Mouse (Mus musculus) liver, embryonic 11.5 days (tissue): ENCODE measurements around the gene Fam71e1. TPM values are rescaled to one million over a fixed set of nuclear protein-coding genes. Genes with fewer than 3 reads are reported as not detected.

Experiments
- ATAC-seq: fragments of 200-750 bp; cut with Nextera tagmentation; replicated peaks from 2 replicates; pipeline ENCODE4 v1.8.0; 2017; ENCODE audit warnings: moderate number of reproducible peaks, mild to moderate bottlenecking, moderate TSS enrichment, moderate library complexity; ENCODE audit not compliant: low FRiP score
- DNase-seq: peaks from one replicate; pipeline ENCODE4 v3.0.0-alpha.2; 2017; ENCODE audit warnings: low spot score
- H3K27ac ChIP-seq: fragments of 300-500 bp; sonication (generic); 2 replicates; pipeline ENCODE4 v1.5.1; 2014; ENCODE audit warnings: mild to moderate bottlenecking, low read depth, low read length, control low read depth
- H3K27me3 ChIP-seq: fragments of 300-500 bp; sonication (generic); replicated peaks from 2 replicates; pipeline ENCODE4 v1.6.1; 2014; ENCODE audit warnings: low read length, mixed read lengths; ENCODE audit not compliant: control insufficient read depth, insufficient read depth
- H3K36me3 ChIP-seq: fragments of 300-500 bp; sonication (generic); 2 replicates; pipeline ENCODE4 v1.6.1; 2014; ENCODE audit warnings: mild to moderate bottlenecking, low read length, moderate library complexity, mixed read lengths; ENCODE audit not compliant: control insufficient read depth, insufficient read depth
- H3K4me1 ChIP-seq: fragments of 300-500 bp; sonication (generic); replicated peaks from 2 replicates; pipeline ENCODE4 v1.6.1; 2014; ENCODE audit warnings: low read length, mixed read lengths; ENCODE audit not compliant: control insufficient read depth, insufficient read depth
- H3K4me2 ChIP-seq: fragments of 300-500 bp; sonication (generic); 2 replicates; pipeline ENCODE4 v1.6.1; 2014; ENCODE audit warnings: mild to moderate bottlenecking, control low read depth, moderate library complexity
- H3K4me3 ChIP-seq: fragments of 300-500 bp; sonication (generic); 2 replicates; pipeline ENCODE4 v1.5.1; 2014; ENCODE audit warnings: low read depth, low read length, control low read depth
- H3K9ac ChIP-seq: fragments of 300-500 bp; sonication (generic); 2 replicates; pipeline ENCODE4 v1.6.1; 2014; ENCODE audit warnings: low read depth, low read length, control low read depth
- H3K9me3 ChIP-seq: fragments of 300-500 bp; sonication (generic); 2 replicates; pipeline ENCODE4 v1.6.1; 2016; ENCODE audit warnings: low read length, inconsistent platforms, mixed read lengths; ENCODE audit not compliant: control insufficient read depth
- WGBS: fragments of 180-500 bp; shearing (Covaris S2); extraction: QIAGEN DNeasy Blood & Tissue Kit; methylation state at CpG from one replicate; pipeline ENCODE4 v1.1.7; 2014; 5-methylcytosine and 5-hydroxymethylcytosine counted together
- polyA plus RNA-seq: library from polyadenylated mRNA; unstranded; fragments of >200 nt; fragmentation: Nextera tagmentation; extraction: Ambion mirVana; gene quantifications from 2 replicates; pipeline ENCODE4 v1.2.1, GENCODE M21; 2014

Fam71e1 gene
- polyA plus RNA-seq, 1 experiment from 2014 or later: 5.9 TPM

- H3K4me3 ChIP-seq: peak overlapping the region; percentile 75
- DNase-seq: no peak
- no peaks in the 10 kb centered on the region for H3K9me3 ChIP-seq
- H3K4me1 ChIP-seq: peaks cover 45% of the 10 kb centered on the region
- H3K4me2 ChIP-seq: peak overlapping the region; percentile 82
- peak overlapping the region; percentile 96 for H3K27ac ChIP-seq
- H3K36me3 ChIP-seq: peaks cover 4% of the 10 kb centered on the region
- peak overlapping the region; percentile 87 for H3K9ac ChIP-seq
- H3K27me3 ChIP-seq: peaks cover 8% of the 10 kb centered on the region
- WGBS: 73% methylated on average over 16 of the region's 16 CpGs
- peak; percentile 62 for ATAC-seq
Observed at GRCm38 (mm10) chr7:44469677-44470675, 26.4 kb upstream of the Fam71e1 start.

- no peaks in the 10 kb centered on the region for H3K9me3 ChIP-seq
- H3K27ac ChIP-seq: peak overlapping the region; percentile 96
- 78% methylated on average over 16 of the region's 16 CpGs for WGBS
- H3K9ac ChIP-seq: peak overlapping the region; percentile 87
- peaks cover 45% of the 10 kb centered on the region for H3K4me1 ChIP-seq
- H3K36me3 ChIP-seq: peaks cover 4% of the 10 kb centered on the region
- ATAC-seq (no peak), DNase-seq (no peak)
- peaks cover 18% of the 10 kb centered on the region for H3K27me3 ChIP-seq
- H3K4me3 ChIP-seq: 0 out of 2 replicates have a peak overlapping the region, but pooled peaks have one; percentile 20
- H3K4me2 ChIP-seq: peak overlapping the region; percentile 82
Observed at GRCm38 (mm10) chr7:44470696-44471612, 25.4 kb upstream of the Fam71e1 start.

GRCm38 (mm10) chr7:44471880-44472557 is 24.4 kb upstream of the Fam71e1 start:
- H3K9ac ChIP-seq: no peak overlapping the region
- DNase-seq (no peak), ATAC-seq (no peak)

GRCm38 (mm10) chr7:44472558-44472885 is 23.9 kb upstream of the Fam71e1 start:
- H3K36me3 ChIP-seq: peaks cover 4% of the 10 kb centered on the region
- peaks cover 34% of the 10 kb centered on the region for H3K27me3 ChIP-seq
- no peak for ATAC-seq
- no peak overlapping the region for H3K4me2 ChIP-seq
- no peak for DNase-seq
- H3K9ac ChIP-seq: peak overlapping the region; percentile 48
- H3K4me3 ChIP-seq: no peak overlapping the region
- peak overlapping the region; percentile 16; the same call in 1 of the 2 replicates for H3K27ac ChIP-seq
- no peaks in the 10 kb centered on the region for H3K9me3 ChIP-seq
- WGBS: 33% methylated on average over 1 of the region's 1 CpGs
- peaks cover 42% of the 10 kb centered on the region for H3K4me1 ChIP-seq

More at GRCm38 (mm10) chr7:44471880-44472557, 24.4 kb upstream of the Fam71e1 start:
- Histone ChIP-seq H3K4me1 (peaks cover 44% of the 10 kb centered on the region), H3K4me2 (no peak overlapping the region), H3K4me3 (no peak overlapping the region), H3K27ac (peak overlapping the region; percentile 96), H3K36me3 (peaks cover 4% of the 10 kb centered on the region), H3K27me3 (peaks cover 29% of the 10 kb centered on the region), H3K9me3 (no peaks in the 10 kb centered on the region)
- WGBS: 48% methylated on average over 6 of the region's 6 CpGs

GRCm38 (mm10) chr7:44472961-44473646 is 23.3 kb upstream of the Fam71e1 start:
- peaks cover 42% of the 10 kb centered on the region for H3K4me1 ChIP-seq
- H3K9me3 ChIP-seq: no peaks in the 10 kb centered on the region
- 39% methylated on average over 9 of the region's 9 CpGs for WGBS
- DNase-seq (no peak), ATAC-seq (peak; percentile 3; the same call in 1 of the 2 replicates)
- H3K27ac ChIP-seq: peak overlapping the region; percentile 16; the same call in 1 of the 2 replicates
- H3K4me2 ChIP-seq: no peak overlapping the region
- peaks cover 4% of the 10 kb centered on the region for H3K36me3 ChIP-seq
- no peak overlapping the region for H3K4me3 ChIP-seq
- peaks cover 40% of the 10 kb centered on the region for H3K27me3 ChIP-seq
- H3K9ac ChIP-seq: peak overlapping the region; percentile 48

GRCm38 (mm10) chr7:44474419-44474818 is 22.0 kb upstream of the Fam71e1 start:
- DNase-seq (no peak), ATAC-seq (no peak)
- H3K4me2 ChIP-seq: no peak overlapping the region

GRCm38 (mm10) chr7:44475046-44475614 is 21.3 kb upstream of the Fam71e1 start:
- 34% methylated on average over 5 of the region's 5 CpGs for WGBS
- Histone ChIP-seq H3K9me3 (no peaks in the 10 kb centered on the region), H3K27me3 (peaks cover 57% of the 10 kb centered on the region), H3K4me3 (no peak overlapping the region), H3K36me3 (peaks cover 4% of the 10 kb centered on the region), H3K27ac (no peak overlapping the region), H3K9ac (no peak overlapping the region), H3K4me2 (no peak overlapping the region), H3K4me1 (peaks cover 29% of the 10 kb centered on the region)
- ATAC-seq (no peak), DNase-seq (no peak)

More at GRCm38 (mm10) chr7:44474419-44474818, 22.0 kb upstream of the Fam71e1 start:
- Histone ChIP-seq H3K27ac (no peak overlapping the region), H3K27me3 (peaks cover 51% of the 10 kb centered on the region), H3K36me3 (peaks cover 4% of the 10 kb centered on the region), H3K4me3 (no peak overlapping the region), H3K9me3 (no peaks in the 10 kb centered on the region), H3K9ac (peak overlapping the region; percentile 43; the same call in 1 of the 2 replicates), H3K4me1 (peaks cover 32% of the 10 kb centered on the region)
- WGBS: 35% methylated on average over 4 of the region's 4 CpGs
